Mouse (Mus musculus) heart, postnatal 0 days (tissue): Measurements from ENCODE around the gene Crat.

Experiments used
- CTCF ChIP-seq: IDR thresholded peaks from 2 replicates; pipeline ENCODE4 v1.5.1; 2016; ENCODE audit warnings: antibody characterized with exemption, control low read depth, low read depth
- EP300 ChIP-seq: IDR thresholded peaks from 2 replicates; pipeline ENCODE4 v1.6.1; 2016; ENCODE audit warnings: antibody characterized with exemption, low read depth

DNA sequence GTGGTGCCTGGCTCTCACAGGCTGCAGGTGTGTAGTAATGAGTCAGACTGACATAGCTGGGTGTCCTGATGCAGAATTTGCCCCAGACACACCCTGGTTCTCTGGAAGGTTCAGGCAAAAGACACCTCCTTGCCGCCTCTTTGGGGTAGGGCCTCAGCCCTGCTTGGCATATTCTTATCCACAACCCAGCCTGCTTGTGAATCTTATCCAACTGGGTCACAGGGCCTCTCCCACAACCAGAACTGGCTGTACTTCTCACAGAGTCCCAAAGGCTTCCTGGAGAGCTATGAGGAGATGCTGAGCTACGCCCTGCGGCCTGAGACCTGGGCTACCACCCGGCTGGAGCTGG lies 34.3 kb downstream of the Crat start:
- no peak for TF ChIP-seq CTCF
- no peak for TF ChIP-seq EP300
